Mouse (Mus musculus) cortical plate, adult 2 months (tissue): ENCODE measurements at regions not wholly inside any gene's neighbourhood (a gene's known extent, or its start where the extent isn't known, plus 50 kb on each side); places are given as distances from the start of the nearest gene placed in this dataset.

ENCODE experiments used
- CTCF ChIP-seq: fragments of 200-500 bp; IDR thresholded peaks from 2 replicates; pipeline ENCODE4 v1.5.1; 2011; ENCODE audit warnings: mild to moderate bottlenecking, control low read depth, low read length; ENCODE audit not compliant: insufficient read depth; ENCODE audit errors: extremely low read depth
- POLR2A ChIP-seq: fragments of 200-500 bp; IDR thresholded peaks from 2 replicates; pipeline ENCODE4 v1.6.1; 2011; ENCODE audit warnings: mild to moderate bottlenecking, low read length, control low read depth; ENCODE audit not compliant: insufficient read depth; ENCODE audit errors: extremely low read depth

DNA sequence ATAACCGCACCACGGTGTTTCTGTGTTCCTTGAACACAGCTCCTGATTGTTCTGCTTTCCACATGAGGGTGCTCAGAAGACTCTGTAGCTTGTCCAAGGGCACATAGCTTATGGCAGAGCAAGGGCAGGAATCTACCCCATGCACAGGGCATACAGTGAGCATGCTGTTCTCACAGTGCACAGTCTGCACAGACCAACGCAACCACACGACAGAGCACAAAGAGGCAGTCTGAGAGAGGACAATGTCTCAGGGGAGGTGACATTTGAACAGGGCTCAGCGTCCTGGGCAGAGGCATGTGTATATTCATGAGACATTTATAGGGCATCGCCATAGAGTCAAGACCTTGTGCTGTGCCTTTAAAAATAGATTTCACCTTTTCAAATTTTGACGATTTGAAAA is 148.6 kb downstream of the Ddx11 start:
- TF ChIP-seq CTCF: no peak
- no peak for TF ChIP-seq POLR2A
